Comparison of ENCODE assay signal across 11 mouse cellular contexts in the genomic region with DNA sequence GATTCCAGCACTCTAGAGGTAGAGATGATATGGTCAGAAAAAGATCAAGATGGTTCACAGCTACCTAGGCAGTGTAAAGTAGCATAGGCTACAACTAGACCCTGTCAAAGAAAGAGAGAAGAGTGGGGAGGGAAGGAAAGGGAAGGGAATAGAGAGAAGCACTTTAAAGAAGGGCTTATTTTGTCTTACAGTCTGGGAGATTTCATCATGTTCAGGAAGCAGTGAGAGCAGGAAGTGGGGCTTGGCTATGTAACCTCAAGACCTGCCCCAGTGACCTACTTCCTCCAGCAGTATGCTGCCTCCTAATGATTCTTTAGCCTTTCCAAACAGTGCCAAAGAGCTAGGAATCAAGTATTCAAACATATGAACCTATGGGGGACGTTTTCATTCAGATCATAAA. TPM values are rescaled to one million over a fixed set of nuclear protein-coding genes. Genes with fewer than 3 reads are reported as not detected.
A peak's percentile ranks its signal among the peaks of the same experiment; 100 is the strongest.
DNase-seq lines count a peak whose midpoint lies in the region; ATAC-seq lines count a peak whose summit lies in the region.
"Had no signal": no experiment of that assay in that cellular context is flagged by ENCODE, and none has a peak within 500 bp of the region (broad histone marks: within the 10 kb centered on the region; RNA-seq: fewer than 3 reads in every experiment).

No protein-coding gene starts in this region.

- ATAC-seq in intestine, embryonic 16.5 days = no peak

- peaks cover 23% of the 10 kb centered on the region for H3K4me1 ChIP-seq in intestine, embryonic 16.5 days (ENCODE audit: control insufficient read depth, insufficient read depth, low read length)

- 67% methylated on average over 1 of the region's 1 CpGs for WGBS in intestine, embryonic 16.5 days

- no peak overlapping the region for H3K4me2 ChIP-seq in intestine, embryonic 16.5 days (ENCODE audit: low read depth, low read length)
- H3K4me2 ChIP-seq: hindbrain, embryonic 15.5 days; limb, embryonic 13.5 days had no signal

- no peak overlapping the region for H3K27ac ChIP-seq in intestine, embryonic 16.5 days (ENCODE audit: low read length)
- H3K27ac ChIP-seq: hindbrain, embryonic 15.5 days; limb, embryonic 13.5 days had no signal

- H3K27me3 ChIP-seq in intestine, embryonic 16.5 days (replicated peaks; ENCODE audit: control insufficient read depth, insufficient read depth, low read length) = no peaks in the 10 kb centered on the region
- H3K27me3 ChIP-seq: hindbrain, embryonic 15.5 days; limb, embryonic 13.5 days had no signal

- DNase-seq in lung, postnatal 36 days = peak; percentile 52
- no peak for DNase-seq in lung, postnatal 14 days
- DNase-seq in brain, adult 2 months (ENCODE audit: low read depth, low spot score) = peak; percentile 19
- peak; percentile 57 for DNase-seq in naive thymus-derived CD4-positive, alpha-beta T cell, adult 2 months (ENCODE audit: low read depth)
- DNase-seq in cerebellum, adult 11 months = no peak
- no peak for DNase-seq in heart, postnatal 4 days
- DNase-seq: cerebellum, postnatal 25 days; kidney, postnatal 25 days had no signal

- no peaks in the 10 kb centered on the region for H3K36me3 ChIP-seq in intestine, embryonic 16.5 days (ENCODE audit: control insufficient read depth, insufficient read depth, low read length)
- H3K36me3 ChIP-seq: hindbrain, embryonic 15.5 days had no signal

- no peaks in the 10 kb centered on the region for H3K9me3 ChIP-seq in intestine, embryonic 16.5 days (ENCODE audit: control insufficient read depth, low read length)
- H3K9me3 ChIP-seq: hindbrain, embryonic 15.5 days; limb, embryonic 13.5 days had no signal

- no peak overlapping the region for H3K4me3 ChIP-seq in intestine, embryonic 16.5 days (ENCODE audit: low read length)
- H3K4me3 ChIP-seq: hindbrain, embryonic 15.5 days; limb, embryonic 13.5 days had no signal

- H3K9ac ChIP-seq in intestine, embryonic 16.5 days (ENCODE audit: low read depth, low read length) = no peak overlapping the region
- H3K9ac ChIP-seq: hindbrain, embryonic 15.5 days; limb, embryonic 13.5 days had no signal

RNA-seq across cellular contexts. Expression of a gene that starts 14.2 kb away (rescaled TPM):
- 26.6 and 29.5 TPM in 2 replicates for polyA plus RNA-seq in intestine, embryonic 16.5 days (2015; fragmentation: Nextera tagmentation; extraction: Ambion mirVana)
- 100 to 1,000 TPM; 101 to 104 TPM for total RNA-seq in heart, postnatal 4 days (2021)

Comparison
In these comparisons a context has a peak if more than half of its experiments do, and no peak if none do; other contexts are left out.
1. DNase-seq: peak in lung, postnatal 36 days (single experiment), brain, adult 2 months (single experiment) and naive thymus-derived CD4-positive, alpha-beta T cell, adult 2 months (single experiment); none in lung, postnatal 14 days (single experiment), cerebellum, adult 11 months (single experiment) and heart, postnatal 4 days (single experiment).